Mouse (Mus musculus) limb, embryonic 10.5 days (tissue): ENCODE data around the gene Acot5. TPM values are rescaled to one million over a fixed set of nuclear protein-coding genes. Genes with fewer than 3 reads are reported as not detected.
"Not testable (repeated sequence)": the region's sequence is repeated elsewhere in the genome, so short reads cannot be mapped to it uniquely, and the experiment has no call there.

Source experiments
- DNase-seq: peaks from one replicate; pipeline ENCODE4 v3.0.0-alpha.2; 2017; ENCODE audit warnings: low spot score
- H3K27ac ChIP-seq: fragments of 300-500 bp; sonication (generic); 2 replicates; pipeline ENCODE4 v1.5.1; 2016; ENCODE audit warnings: mild to moderate bottlenecking
- H3K27me3 ChIP-seq: fragments of 300-500 bp; sonication (generic); 2 replicates; pipeline ENCODE4 v1.6.1; 2016; ENCODE audit warnings: low read depth, mild to moderate bottlenecking; ENCODE audit not compliant: poor library complexity, severe bottlenecking
- H3K36me3 ChIP-seq: fragments of 300-500 bp; sonication (generic); 2 replicates; pipeline ENCODE4 v1.6.1; 2016; ENCODE audit warnings: mild to moderate bottlenecking, moderate library complexity
- H3K4me1 ChIP-seq: fragments of 300-500 bp; sonication (generic); 2 replicates; pipeline ENCODE4 v1.6.1; 2016
- H3K4me3 ChIP-seq: fragments of 300-500 bp; sonication (generic); 2 replicates; pipeline ENCODE4 v1.5.1; 2016; ENCODE audit warnings: mild to moderate bottlenecking, moderate library complexity
- H3K9me3 ChIP-seq: fragments of 300-500 bp; sonication (generic); replicated peaks from 2 replicates; pipeline ENCODE4 v1.6.1; 2016; ENCODE audit warnings: mild to moderate bottlenecking
- WGBS: fragments of 180-500 bp; shearing (Covaris S2); methylation state at CpG from one replicate; pipeline ENCODE4 v1.1.7; 2016; 5-methylcytosine and 5-hydroxymethylcytosine counted together
- polyA plus RNA-seq: library from polyadenylated mRNA; unstranded; fragments of >200 nt; fragmentation: Nextera tagmentation; extraction: Ambion mirVana; gene quantifications from 2 replicates; pipeline ENCODE4 v1.2.1, GENCODE M21; 2016

Acot5 gene
- not detected in 2 replicates for polyA plus RNA-seq

- DNase-seq, result peak; percentile 33
- Histone ChIP-seq H3K9me3 (no peaks in the 10 kb centered on the region), H3K36me3 (no peaks in the 10 kb centered on the region), H3K27ac (no peak within 1 kb of the TSS), H3K27me3 (peaks cover 53% of the 10 kb centered on the region), H3K4me1 (peaks cover 3% of the 10 kb centered on the region; the same call in 1 of the 2 replicates), H3K4me3 (peak within 1 kb of the TSS; percentile 47)
- 52% methylated on average over 9 of the region's 9 CpGs for WGBS
These were observed at the start of gene Acot5 for GRCm38 (mm10) chr12:84068986-84069385. TSS of gene Acot5 (plus strand) at chr12:84069325.

- DNase-seq, result not testable (repeated sequence)
- WGBS, result 91% methylated on average over 7 of the region's 7 CpGs
These were observed 48.6 kb upstream of the Acot5 start for GRCm38 (mm10) chr12:84020528-84020927.

GRCm38 (mm10) chr12:84022266-84022665 lies 46.9 kb upstream of the Acot5 start:
- WGBS, result 96% methylated on average over 4 of the region's 4 CpGs

More at GRCm38 (mm10) chr12:84020528-84020927, 48.6 kb upstream of the Acot5 start:
- H3K36me3 ChIP-seq, H3K4me3 ChIP-seq, H3K27me3 ChIP-seq, H3K4me1 ChIP-seq, H3K27ac ChIP-seq, H3K9me3 ChIP-seq: not testable (repeated sequence)

GRCm38 (mm10) chr12:84023052-84023745 lies 45.9 kb upstream of the Acot5 start:
- Histone ChIP-seq H3K4me1 (no peaks in the 10 kb centered on the region), H3K27ac (no peak overlapping the region; the same call in 1 of the 2 replicates)

More at GRCm38 (mm10) chr12:84022266-84022665, 46.9 kb upstream of the Acot5 start:
- not testable (repeated sequence) for H3K4me3 ChIP-seq, H3K9me3 ChIP-seq, H3K27ac ChIP-seq, DNase-seq, H3K36me3 ChIP-seq, H3K27me3 ChIP-seq, H3K4me1 ChIP-seq

GRCm38 (mm10) chr12:84025888-84026287 lies 43.2 kb upstream of the Acot5 start:
- DNase-seq, result no peak
- no peaks in the 10 kb centered on the region for H3K9me3 ChIP-seq
- WGBS, result 88% methylated on average over 7 of the region's 7 CpGs

More at GRCm38 (mm10) chr12:84023052-84023745, 45.9 kb upstream of the Acot5 start:
- WGBS, result 90% methylated on average over 9 of the region's 9 CpGs
- DNase-seq, result no peak
- Histone ChIP-seq H3K27me3 (no peaks in the 10 kb centered on the region), H3K36me3 (no peaks in the 10 kb centered on the region), H3K4me3 (no peak overlapping the region), H3K9me3 (no peaks in the 10 kb centered on the region)

GRCm38 (mm10) chr12:84028328-84028727 lies 40.8 kb upstream of the Acot5 start:
- H3K9me3 ChIP-seq, H3K36me3 ChIP-seq, H3K4me1 ChIP-seq, H3K4me3 ChIP-seq, H3K27ac ChIP-seq, DNase-seq, H3K27me3 ChIP-seq: not testable (repeated sequence)
- WGBS, result 61% methylated on average over 3 of the region's 3 CpGs

More at GRCm38 (mm10) chr12:84025888-84026287, 43.2 kb upstream of the Acot5 start:
- Histone ChIP-seq H3K27ac (no peak overlapping the region), H3K4me1 (no peaks in the 10 kb centered on the region), H3K4me3 (no peak overlapping the region), H3K27me3 (no peaks in the 10 kb centered on the region), H3K36me3 (no peaks in the 10 kb centered on the region)

GRCm38 (mm10) chr12:84029043-84029442 lies 40.1 kb upstream of the Acot5 start:
- H3K27me3 ChIP-seq, H3K27ac ChIP-seq, H3K9me3 ChIP-seq, DNase-seq, H3K4me3 ChIP-seq, H3K4me1 ChIP-seq, H3K36me3 ChIP-seq: not testable (repeated sequence)
- WGBS, result 84% methylated on average over 1 of the region's 1 CpGs

GRCm38 (mm10) chr12:84030659-84031332 lies 38.3 kb upstream of the Acot5 start:
- Histone ChIP-seq H3K36me3 (no peaks in the 10 kb centered on the region), H3K9me3 (no peaks in the 10 kb centered on the region), H3K4me1 (no peaks in the 10 kb centered on the region), H3K27ac (no peak overlapping the region), H3K4me3 (no peak overlapping the region), H3K27me3 (no peaks in the 10 kb centered on the region)
- WGBS, result 71% methylated on average over 4 of the region's 4 CpGs
- DNase-seq, result peak; percentile 69

- no peaks in the 10 kb centered on the region for H3K9me3 ChIP-seq
- WGBS, result 95% methylated on average over 4 of the region's 4 CpGs
These were observed 36.3 kb upstream of the Acot5 start for GRCm38 (mm10) chr12:84032854-84033253.

GRCm38 (mm10) chr12:84033302-84033701 lies 35.8 kb upstream of the Acot5 start:
- DNase-seq, H3K27me3 ChIP-seq, H3K27ac ChIP-seq, H3K36me3 ChIP-seq, H3K4me3 ChIP-seq, H3K9me3 ChIP-seq, H3K4me1 ChIP-seq: not testable (repeated sequence)
- WGBS, result 81% methylated on average over 2 of the region's 2 CpGs

More at GRCm38 (mm10) chr12:84032854-84033253, 36.3 kb upstream of the Acot5 start:
- peaks cover 5% of the 10 kb centered on the region; the same call in 1 of the 2 replicates for H3K4me1 ChIP-seq
- no peak overlapping the region for H3K4me3 ChIP-seq
- no peaks in the 10 kb centered on the region for H3K27me3 ChIP-seq
- no peak for DNase-seq
- no peaks in the 10 kb centered on the region for H3K36me3 ChIP-seq
- H3K27ac ChIP-seq, result no peak overlapping the region

GRCm38 (mm10) chr12:84034108-84034507 lies 35.0 kb upstream of the Acot5 start:
- H3K36me3 ChIP-seq, result no peaks in the 10 kb centered on the region
- H3K9me3 ChIP-seq, result no peaks in the 10 kb centered on the region
- DNase-seq, result no peak
- H3K27ac ChIP-seq, result no peak overlapping the region
- H3K27me3 ChIP-seq, result no peaks in the 10 kb centered on the region
- WGBS, result 63% methylated on average over 4 of the region's 4 CpGs
- H3K4me1 ChIP-seq, result peaks cover 9% of the 10 kb centered on the region
- no peak overlapping the region for H3K4me3 ChIP-seq

GRCm38 (mm10) chr12:84038241-84038640 lies 30.9 kb upstream of the Acot5 start, which contains the start of gene Acot4:
TSS of gene Acot4 (plus strand) at chr12:84038379.
- Histone ChIP-seq H3K27ac (peak within 1 kb of the TSS; percentile 61), H3K4me3 (peak within 1 kb of the TSS; percentile 53)
- not testable (repeated sequence) for H3K4me1 ChIP-seq, H3K27me3 ChIP-seq, H3K36me3 ChIP-seq, H3K9me3 ChIP-seq
- WGBS, result 6% methylated on average over 32 of the region's 32 CpGs
- DNase-seq, result peak; percentile 46

- not testable (repeated sequence) for H3K36me3 ChIP-seq, H3K9me3 ChIP-seq, H3K4me1 ChIP-seq, H3K27me3 ChIP-seq
- Histone ChIP-seq H3K27ac (peak within 1 kb of the TSS; percentile 61), H3K4me3 (peak within 1 kb of the TSS; percentile 53)
- WGBS, result 5% methylated on average over 39 of the region's 39 CpGs
- DNase-seq, result peak; percentile 54
These were observed 30.4 kb upstream of the Acot5 start, which contains the start of gene Gm49366 for GRCm38 (mm10) chr12:84038691-84039111. TSS of gene Gm49366 (plus strand) at chr12:84038935.
